Mouse (Mus musculus) lung, postnatal 0 days (tissue): ENCODE measurements around the gene Rb1.

Source experiments
- CTCF ChIP-seq: IDR thresholded peaks from 2 replicates; pipeline ENCODE4 v1.5.1; 2016; ENCODE audit warnings: antibody characterized with exemption, mild to moderate bottlenecking
- EP300 ChIP-seq: IDR thresholded peaks from 2 replicates; pipeline ENCODE4 v1.6.1; 2016; ENCODE audit warnings: antibody characterized with exemption, mild to moderate bottlenecking, control low read depth

DNA sequence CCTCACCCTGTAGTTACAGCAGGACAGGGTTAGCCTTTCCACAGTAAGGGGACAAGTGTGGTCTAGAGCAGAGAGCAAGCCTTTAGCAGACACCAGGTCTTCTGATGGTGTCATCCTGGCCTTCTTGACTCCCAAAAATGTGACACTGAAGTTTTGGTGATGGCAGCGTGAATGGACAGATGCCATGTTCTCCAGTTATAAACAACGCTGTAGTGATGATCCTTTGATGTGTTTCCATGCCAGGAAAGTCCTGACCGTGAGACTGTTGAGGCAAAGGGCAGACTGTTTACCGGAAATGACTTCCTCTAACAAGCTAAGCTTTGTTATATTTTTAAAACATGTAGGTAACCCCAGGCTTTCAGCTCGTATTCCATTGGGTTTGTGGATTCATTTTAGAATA, 185.8 kb downstream of the Rb1 start:
- TF ChIP-seq EP300: no peak
- no peak for TF ChIP-seq CTCF
